In the genomic region with DNA sequence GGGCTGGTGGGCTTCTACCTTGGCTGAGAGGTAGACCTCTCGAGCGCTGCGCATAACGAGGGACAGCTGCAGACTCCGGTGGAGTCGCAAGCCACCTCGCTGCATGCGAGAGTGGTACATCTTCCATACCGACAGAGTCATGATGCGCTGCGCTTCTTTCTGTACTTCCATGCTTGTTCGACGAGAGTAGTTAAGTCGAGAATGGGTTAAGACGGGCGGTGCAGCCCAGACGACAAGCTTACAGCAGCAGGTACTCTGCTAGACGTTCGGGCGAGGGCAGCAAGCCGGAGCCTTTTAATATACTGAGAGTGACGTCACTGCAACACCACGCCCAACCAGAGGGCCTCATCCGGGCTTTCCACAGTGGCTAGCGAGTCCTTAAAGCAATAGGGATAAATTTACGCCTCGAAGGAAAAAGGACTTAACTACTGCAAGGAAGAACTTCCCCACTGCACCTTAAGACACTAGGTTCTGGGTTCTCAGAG, we compare ENCODE assay signal across 8 mouse cellular contexts. TPM values are rescaled to one million over a fixed set of nuclear protein-coding genes. Genes with fewer than 3 reads are reported as not detected.
DNase-seq lines count a peak whose midpoint lies in the region; ATAC-seq and TF ChIP-seq lines count a peak whose summit lies in the region.

TSS of gene Ier2 (minus strand) at position 272 of the 485 bp plus-strand sequence.

- H3K4me2 ChIP-seq in heart, embryonic 12.5 days: peak within 1 kb of the TSS; percentile 85
- H3K4me2 ChIP-seq in kidney, postnatal 0 days (ENCODE audit: low read length): peak within 1 kb of the TSS; percentile 80

- H3K27ac ChIP-seq in heart, embryonic 12.5 days (ENCODE audit: poor library complexity, severe bottlenecking): peak within 1 kb of the TSS; percentile 98
- H3K27ac ChIP-seq in kidney, postnatal 0 days: peak within 1 kb of the TSS; percentile 95
- peak within 1 kb of the TSS; percentile 95 for H3K27ac ChIP-seq in liver, adult 2 months (replicated peaks; ENCODE audit: insufficient read depth, low read depth, low read length)

- ATAC-seq in heart, embryonic 12.5 days (ENCODE audit: insufficient number of reproducible peaks, low FRiP score): peak; percentile 79
- ATAC-seq in kidney, postnatal 0 days (replicated peaks; ENCODE audit: low FRiP score, low read depth): peak; percentile 69
- ATAC-seq in monocyte, adult 5-6 weeks (replicated peaks; ENCODE audit: insufficient number of reproducible peaks, low FRiP score, low TSS enrichment, poor library complexity, severe bottlenecking): peak; percentile 46

- peak within 1 kb of the TSS; percentile 92 for H3K4me3 ChIP-seq in erythroblast, embryonic 14.5 days (replicated peaks)
- H3K4me3 ChIP-seq in heart, embryonic 12.5 days: peak within 1 kb of the TSS; percentile 91
- H3K4me3 ChIP-seq in kidney, postnatal 0 days (replicated peaks; ENCODE audit: low read depth, low read length): peak within 1 kb of the TSS; percentile 86
- peak within 1 kb of the TSS; percentile 61 for H3K4me3 ChIP-seq in liver, adult 2 months (ENCODE audit: insufficient read depth, low read depth, low read length)

- peak; percentile 100 for TF ChIP-seq POLR2A in liver, adult 2 months (IDR thresholded peaks at IDR 0.05; ENCODE audit: extremely low read depth, insufficient read depth, low read length)

- under 1% methylated on average over 27 of the region's 27 CpGs for WGBS in heart, embryonic 12.5 days
- WGBS in kidney, postnatal 0 days: 0% methylated on average over 27 of the region's 27 CpGs
- under 1% methylated on average over 27 of the region's 27 CpGs for WGBS in liver, adult 2 months

- no peak for TF ChIP-seq CTCF in kidney, postnatal 0 days (IDR thresholded peaks at IDR 0.05; ENCODE audit: low read depth)
- TF ChIP-seq CTCF in liver, adult 2 months (IDR thresholded peaks at IDR 0.05; ENCODE audit: low read depth, low read length): no peak

- H3K4me1 ChIP-seq in erythroblast, embryonic 14.5 days (ENCODE audit: control insufficient read depth): peaks cover 88% of the 10 kb centered on the region
- H3K4me1 ChIP-seq in heart, embryonic 12.5 days (replicated peaks): peaks cover 33% of the 10 kb centered on the region
- peaks cover 31% of the 10 kb centered on the region for H3K4me1 ChIP-seq in kidney, postnatal 0 days (replicated peaks; ENCODE audit: insufficient read depth, low read length)
- H3K4me1 ChIP-seq in liver, adult 2 months (ENCODE audit: control insufficient read depth, insufficient read depth, low read length): peaks cover 8% of the 10 kb centered on the region

- peak; percentile 95 for DNase-seq in CD4-positive helper T cell, adult 2 months (ENCODE audit: low read depth, low spot score)
- peak; percentile 87 for DNase-seq in brain, embryonic 18.5 days (ENCODE audit: low read depth, low spot score)
- peak; percentile 99 for DNase-seq in kidney, postnatal 0 days (ENCODE audit: low spot score)
- peak; percentile 91 for DNase-seq in liver, adult 2 months (ENCODE audit: extremely low read depth, low read depth, low spot score)
- peak; percentile 93 to 95 for DNase-seq in spleen, postnatal 36 days (ENCODE audit: low spot score in 2 of 2)

- peaks cover 3% of the 10 kb centered on the region for H3K27me3 ChIP-seq in erythroblast, embryonic 14.5 days (ENCODE audit: control insufficient read depth)
- no peaks in the 10 kb centered on the region for H3K27me3 ChIP-seq in heart, embryonic 12.5 days (replicated peaks)
- H3K27me3 ChIP-seq in kidney, postnatal 0 days (ENCODE audit: insufficient read depth, low read length): no peaks in the 10 kb centered on the region
- no peaks in the 10 kb centered on the region for H3K27me3 ChIP-seq in liver, adult 2 months (ENCODE audit: control insufficient read depth, insufficient read depth, low read length)

- peaks cover 8% of the 10 kb centered on the region for H3K36me3 ChIP-seq in erythroblast, embryonic 14.5 days (ENCODE audit: control insufficient read depth)
- H3K36me3 ChIP-seq in heart, embryonic 12.5 days: 0 out of 2 replicates have a peak, but pooled peaks cover 3% of the 10 kb centered on the region
- H3K36me3 ChIP-seq in kidney, postnatal 0 days (ENCODE audit: insufficient read depth, low read length): no peaks in the 10 kb centered on the region
- H3K36me3 ChIP-seq in liver, adult 2 months (ENCODE audit: control insufficient read depth, insufficient read depth, low read length): no peaks in the 10 kb centered on the region

- no peaks in the 10 kb centered on the region for H3K9me3 ChIP-seq in erythroblast, embryonic 14.5 days (ENCODE audit: control insufficient read depth, low read length)
- H3K9me3 ChIP-seq in heart, embryonic 12.5 days (replicated peaks): no peaks in the 10 kb centered on the region
- H3K9me3 ChIP-seq in kidney, postnatal 0 days (replicated peaks; ENCODE audit: low read length): no peaks in the 10 kb centered on the region

- H3K79me2 ChIP-seq in liver, adult 2 months (ENCODE audit: control insufficient read depth, insufficient read depth, low read length): 0 out of 2 replicates have a peak, but pooled peaks cover 7% of the 10 kb centered on the region

- peak within 1 kb of the TSS; percentile 97 for H3K9ac ChIP-seq in heart, embryonic 12.5 days
- H3K9ac ChIP-seq in kidney, postnatal 0 days (ENCODE audit: low read depth, low read length): peak within 1 kb of the TSS; percentile 90
- peak within 1 kb of the TSS; percentile 74 for H3K9ac ChIP-seq in liver, adult 2 months (ENCODE audit: low read depth, low read length)

RNA-seq across cellular contexts. Expression of gene Ier2, which starts in this region (rescaled TPM):
- polyA plus RNA-seq in erythroblast, embryonic 14.5 days (2012): 17.2 and 18.5 TPM in 2 replicates
- 63.4 and 68.1 TPM in 2 replicates for polyA plus RNA-seq in heart, embryonic 12.5 days (2016; fragmentation: Nextera tagmentation; extraction: Ambion mirVana)
- polyA plus RNA-seq in kidney, postnatal 0 days (2015; fragmentation: Nextera tagmentation; extraction: Ambion mirVana): 77.4 and 83.8 TPM in 2 replicates
- total RNA-seq in liver, adult 2 months (2014; rRNA removed): 13.1 and 15.6 TPM in 2 replicates
- 12.0 and 12.6 TPM in 2 replicates for polyA plus RNA-seq in liver, adult 2 months (2012; rRNA removed)
- total RNA-seq in monocyte, adult 5-6 weeks (2017): 92.1 to 198 TPM (median 119 TPM) in 3 replicates

Comparison
In these comparisons a context has a peak if more than half of its experiments do, and no peak if none do; other contexts are left out.
1. Peak in every context shown above with its lines: DNase-seq, ATAC-seq, H3K4me3 ChIP-seq and H3K27ac ChIP-seq.